In the genomic region with DNA sequence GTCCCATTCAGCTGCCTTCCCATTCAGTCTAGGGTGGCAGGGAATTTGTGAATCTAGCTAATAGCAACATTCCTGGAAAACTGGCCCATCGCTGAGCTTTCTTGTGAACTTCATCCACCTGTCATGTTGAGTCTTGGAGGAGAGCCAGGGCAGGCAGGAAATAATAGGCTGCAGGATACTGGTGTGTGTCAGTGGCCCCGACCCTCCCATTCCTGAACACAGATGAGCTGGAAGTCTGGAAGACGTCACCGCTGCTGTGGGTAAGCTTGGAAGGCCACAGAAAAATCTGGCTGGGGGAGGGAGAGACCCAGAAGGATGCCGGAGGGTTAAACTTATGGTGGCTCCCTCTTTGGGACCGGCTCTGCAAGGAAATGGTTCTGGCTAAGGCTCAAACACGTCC, we compare ENCODE assay signal across 13 mouse cellular contexts. TPM values are rescaled to one million over a fixed set of nuclear protein-coding genes. Genes with fewer than 3 reads are reported as not detected.
DNase-seq lines count a peak whose midpoint lies in the region; ATAC-seq lines count a peak whose summit lies in the region.
"Had no signal": no experiment of that assay in that cellular context is flagged by ENCODE, and none has a peak within 500 bp of the region (broad histone marks: within the 10 kb centered on the region; RNA-seq: fewer than 3 reads in every experiment).

No protein-coding gene starts in this region.

- peak; percentile 25 for DNase-seq in adrenal gland, postnatal 10 days
- DNase-seq in adrenal gland, postnatal 25 days = no peak
- peak; percentile 52 to 65 for DNase-seq in kidney, postnatal 25 days
- DNase-seq in lung, postnatal 36 days = peak; percentile 83
- no peak for DNase-seq in embryo, embryonic 9.5 days (ENCODE audit: extremely low spot score)
- DNase-seq: cerebellum, adult 11-12 months had no signal

- H3K4me2 ChIP-seq in kidney, embryonic 16.5 days (replicated peaks; ENCODE audit: low read depth, low read length) = no peak overlapping the region
- H3K4me2 ChIP-seq in kidney, embryonic 14.5 days (replicated peaks; ENCODE audit: low read depth, low read length) = no peak overlapping the region
- H3K4me2 ChIP-seq: hindbrain, embryonic 13.5 days; liver, embryonic 11.5 days; midbrain, embryonic 12.5 days had no signal

- no peak overlapping the region for H3K9ac ChIP-seq in kidney, embryonic 16.5 days (replicated peaks; ENCODE audit: low read length)
- H3K9ac ChIP-seq in kidney, embryonic 14.5 days (ENCODE audit: low read depth, low read length) = no peak overlapping the region
- H3K9ac ChIP-seq: hindbrain, embryonic 13.5 days; midbrain, embryonic 12.5 days had no signal

- H3K27ac ChIP-seq in kidney, embryonic 16.5 days (ENCODE audit: low read length) = no peak overlapping the region
- H3K27ac ChIP-seq in kidney, embryonic 14.5 days (ENCODE audit: low read depth, low read length) = no peak overlapping the region
- H3K27ac ChIP-seq: hindbrain, embryonic 13.5 days; midbrain, embryonic 12.5 days had no signal

- 0 out of 2 replicates have a peak, but pooled peaks have one; percentile 59 for ATAC-seq in kidney, embryonic 16.5 days (ENCODE audit: low FRiP score, low TSS enrichment)
- ATAC-seq in kidney, embryonic 14.5 days (ENCODE audit: low FRiP score, low TSS enrichment) = no peak
- no peak for ATAC-seq in cerebellum, adult (ENCODE audit: insufficient number of reproducible peaks, low FRiP score, low TSS enrichment)
- ATAC-seq: activated CD4-positive, CD25-positive, alpha-beta regulatory T cell, adult 4 months had no signal

- H3K27me3 ChIP-seq in kidney, embryonic 16.5 days (ENCODE audit: insufficient read depth, low read length) = no peaks in the 10 kb centered on the region
- H3K27me3 ChIP-seq in kidney, embryonic 14.5 days (ENCODE audit: control insufficient read depth, insufficient read depth, low read length) = no peaks in the 10 kb centered on the region
- H3K27me3 ChIP-seq: hindbrain, embryonic 13.5 days; midbrain, embryonic 12.5 days had no signal

- no peaks in the 10 kb centered on the region for H3K4me1 ChIP-seq in kidney, embryonic 16.5 days (ENCODE audit: insufficient read depth, low read length)
- H3K4me1 ChIP-seq in kidney, embryonic 14.5 days (ENCODE audit: control insufficient read depth, insufficient read depth, low read length) = no peaks in the 10 kb centered on the region
- H3K4me1 ChIP-seq: hindbrain, embryonic 13.5 days had no signal

- WGBS in kidney, embryonic 16.5 days = 52% methylated on average over 7 of the region's 7 CpGs
- 48% methylated on average over 7 of the region's 7 CpGs for WGBS in kidney, embryonic 14.5 days

- H3K9me3 ChIP-seq in kidney, embryonic 16.5 days (ENCODE audit: low read length) = no peaks in the 10 kb centered on the region
- H3K9me3 ChIP-seq in kidney, embryonic 14.5 days (ENCODE audit: control insufficient read depth, low read length) = no peaks in the 10 kb centered on the region
- H3K9me3 ChIP-seq: hindbrain, embryonic 13.5 days; midbrain, embryonic 12.5 days had no signal

- H3K36me3 ChIP-seq in kidney, embryonic 16.5 days (ENCODE audit: insufficient read depth, low read length) = no peaks in the 10 kb centered on the region
- no peaks in the 10 kb centered on the region for H3K36me3 ChIP-seq in kidney, embryonic 14.5 days (ENCODE audit: control insufficient read depth, insufficient read depth, low read length)
- H3K36me3 ChIP-seq: hindbrain, embryonic 13.5 days; midbrain, embryonic 12.5 days had no signal

- H3K4me3 ChIP-seq in kidney, embryonic 16.5 days (ENCODE audit: low read length) = no peak overlapping the region
- H3K4me3 ChIP-seq in kidney, embryonic 14.5 days (ENCODE audit: low read length) = no peak overlapping the region
- H3K4me3 ChIP-seq: hindbrain, embryonic 13.5 days; midbrain, embryonic 12.5 days had no signal

RNA-seq across cellular contexts. Expression of a gene that starts 24.3 kb away (rescaled TPM):
- 1 to 10 TPM; 7.8 to 9.5 TPM for total RNA-seq in adrenal gland, postnatal 10 days (2021)
- 2.0 and 2.8 TPM in 2 replicates for total RNA-seq in adrenal gland, postnatal 25 days (2021)
- 20.8 and 23.3 TPM in 2 replicates for polyA plus RNA-seq in kidney, embryonic 16.5 days (2015; fragmentation: Nextera tagmentation; extraction: Ambion mirVana)
- polyA plus RNA-seq in kidney, embryonic 14.5 days (2014; fragmentation: Nextera tagmentation; extraction: Ambion mirVana) = 20.5 and 23.3 TPM in 2 replicates
- polyA plus RNA-seq: activated CD4-positive, CD25-positive, alpha-beta regulatory T cell, adult 4 months had no signal

RNA-seq across cellular contexts. Expression of a gene that starts 51.7 kb away (rescaled TPM):
- 10 to 100 TPM; 11.7 to 11.9 TPM for total RNA-seq in adrenal gland, postnatal 10 days (2021)
- 7.9 and 9.9 TPM in 2 replicates for total RNA-seq in adrenal gland, postnatal 25 days (2021)
- polyA plus RNA-seq in kidney, embryonic 16.5 days (2015; fragmentation: Nextera tagmentation; extraction: Ambion mirVana) = 14.3 and 15.8 TPM in 2 replicates
- 7.1 and 9.8 TPM in 2 replicates for polyA plus RNA-seq in kidney, embryonic 14.5 days (2014; fragmentation: Nextera tagmentation; extraction: Ambion mirVana)

Comparison
In these comparisons a context has a peak if more than half of its experiments do, and no peak if none do; other contexts are left out.
1. DNase-seq: peak in adrenal gland, postnatal 10 days (single experiment), kidney, postnatal 25 days (2 of 2) and lung, postnatal 36 days (single experiment); none in adrenal gland, postnatal 25 days (single experiment) and embryo, embryonic 9.5 days (single experiment).